Mouse (Mus musculus) right cerebral cortex, postnatal 25 days (tissue): Measurements from ENCODE around the gene Hnrnpm.
"Not testable (repeated sequence)": the region's sequence is repeated elsewhere in the genome, so short reads cannot be mapped to it uniquely, and the experiment has no call there.

Experiments
- DNase-seq: peaks from one replicate; pipeline ENCODE4 v3.0.0; 2022

Hnrnpm gene

GRCm38 (mm10) chr17:33666813-33667212 lies 19.8 kb downstream of the Hnrnpm start:
- DNase-seq, result no peak

- DNase-seq, result no peak
Observed at GRCm38 (mm10) chr17:33649781-33650475, 36.7 kb downstream of the Hnrnpm start.

DNA sequence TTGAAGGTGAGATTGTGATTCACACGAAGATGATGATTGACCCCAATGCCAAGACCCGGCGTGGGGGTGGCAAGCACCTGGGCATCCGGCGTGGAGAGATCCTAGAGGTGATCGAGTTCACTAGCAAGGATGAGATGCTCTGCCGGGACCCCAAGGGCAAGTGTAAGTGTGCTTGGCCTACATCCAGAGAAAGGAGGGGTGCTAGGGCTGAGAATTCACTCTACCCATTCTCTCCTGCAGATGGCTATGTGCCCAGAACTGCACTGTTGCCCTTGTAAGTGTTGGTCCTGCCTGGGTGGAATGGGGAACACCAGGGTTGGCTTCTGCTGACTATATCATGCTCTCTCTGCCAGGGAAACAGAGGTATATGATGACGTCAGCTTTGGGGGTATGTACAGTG lies 41.6 kb downstream of the Hnrnpm start:
- DNase-seq, result no peak

DNA sequence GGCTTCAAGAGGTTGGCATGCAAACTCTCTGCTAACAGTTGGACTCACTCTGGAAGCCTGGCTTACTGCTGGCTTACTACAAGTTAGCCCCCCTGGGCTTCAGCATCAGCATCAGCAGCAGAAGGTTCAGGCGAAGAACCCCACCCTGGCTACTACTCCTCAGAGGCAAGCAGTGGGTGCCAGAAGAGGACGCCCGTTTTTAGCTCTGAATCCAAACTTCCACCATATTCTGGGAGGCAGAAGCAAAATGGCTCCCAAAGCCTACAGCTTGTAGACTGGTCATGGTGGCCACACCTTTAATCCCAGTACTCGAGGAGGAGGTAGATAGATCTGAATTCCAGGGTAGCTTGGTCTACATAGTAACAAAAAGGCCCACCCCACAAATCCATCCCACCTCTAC lies 42.6 kb downstream of the Hnrnpm start:
- no peak for DNase-seq

GRCm38 (mm10) chr17:33639743-33640142 lies 46.9 kb downstream of the Hnrnpm start:
- no peak for DNase-seq

- no peak for DNase-seq
Observed at GRCm38 (mm10) chr17:33637516-33638276, 49.0 kb downstream of the Hnrnpm start, which contains the start of gene Pram1. TSS of gene Pram1 (plus strand) at chr17:33638056.

- DNase-seq, result peak; percentile 30
Observed at GRCm38 (mm10) chr17:33637038-33637437, 49.6 kb downstream of the Hnrnpm start.

- peak; percentile 9 for DNase-seq
Observed at GRCm38 (mm10) chr17:33631796-33632195, 54.9 kb downstream of the Hnrnpm start.

GRCm38 (mm10) chr17:33631236-33631635 lies 55.4 kb downstream of the Hnrnpm start:
- DNase-seq, result no peak

DNA sequence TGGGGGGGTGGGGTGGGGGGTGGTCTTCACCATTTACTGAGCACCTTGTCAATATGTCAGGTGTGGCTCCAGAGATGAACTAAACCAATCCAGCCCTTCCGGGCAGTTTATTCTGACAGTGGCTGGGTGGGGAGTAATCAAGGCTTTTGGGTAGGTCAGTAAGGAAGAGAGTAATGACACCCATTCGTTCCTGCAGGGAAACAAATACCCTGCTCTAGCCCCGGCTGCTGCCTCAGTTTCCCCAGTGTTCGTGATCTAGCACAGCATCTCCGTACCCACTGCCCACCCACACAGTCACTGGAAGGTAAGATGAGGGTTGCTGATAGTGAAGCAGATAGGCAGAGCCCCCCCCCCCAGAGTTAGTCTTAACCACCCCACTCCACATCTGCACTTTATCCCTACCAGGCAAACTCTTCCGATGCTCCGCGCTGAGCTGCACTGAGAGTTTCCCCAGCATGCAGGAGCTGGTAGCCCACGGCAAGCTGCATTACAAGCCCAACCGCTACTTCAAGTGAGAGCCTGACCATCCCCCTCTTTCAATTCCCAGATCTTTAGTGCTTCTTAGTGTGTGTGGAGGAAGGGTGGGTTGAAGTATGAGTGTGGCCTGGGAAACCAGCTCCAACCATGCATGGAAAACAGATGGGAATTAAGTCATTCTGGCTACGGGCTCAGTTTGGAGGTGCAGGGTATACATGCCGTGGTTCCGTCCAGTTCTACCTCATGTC lies 56.3 kb downstream of the Hnrnpm start:
- no peak for DNase-seq

- peak; percentile 15 for DNase-seq
Observed at GRCm38 (mm10) chr17:33629487-33630125, 57.1 kb downstream of the Hnrnpm start.

DNA sequence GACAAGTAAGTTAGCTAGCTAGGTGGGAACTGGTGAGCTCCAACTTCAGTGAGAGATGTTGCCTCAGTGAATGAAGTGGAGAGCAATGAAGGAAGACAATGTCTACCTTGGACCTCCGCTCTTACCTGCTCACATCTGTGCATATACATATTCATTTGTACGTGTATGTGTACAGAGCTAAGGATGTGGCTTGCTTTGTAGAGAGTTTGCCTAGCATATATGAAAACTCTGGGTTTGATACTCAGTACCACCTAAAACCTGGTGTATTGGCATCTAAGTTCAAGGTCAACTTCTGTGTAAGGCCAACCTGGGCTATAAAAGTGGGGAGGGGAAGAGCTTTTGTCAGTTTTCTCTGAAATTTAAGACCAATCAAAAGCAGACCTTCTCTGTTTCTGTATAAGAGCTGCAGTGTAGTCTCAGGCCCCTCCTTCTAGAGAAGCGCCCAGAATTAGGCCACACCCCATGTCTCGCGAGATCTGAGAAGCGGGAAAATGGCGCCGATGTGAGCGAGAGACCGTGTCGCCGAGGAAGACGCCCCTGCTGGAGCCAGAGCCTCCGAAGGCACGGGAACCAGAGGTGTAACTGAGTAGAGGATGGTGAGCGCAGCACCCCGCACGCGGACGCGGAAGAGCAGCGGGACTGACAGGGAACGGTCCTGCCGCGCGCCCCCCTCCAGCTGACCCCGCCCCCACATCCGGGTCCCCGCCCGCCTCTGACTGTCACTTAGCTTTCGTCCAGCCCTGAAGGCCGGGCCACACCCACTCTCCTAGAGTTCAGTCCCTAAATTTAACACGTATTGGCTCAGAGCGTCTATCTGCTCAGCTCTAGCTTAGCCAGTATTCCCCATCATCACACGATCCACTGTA lies 57.8 kb downstream of the Hnrnpm start, which contains the start of gene Zfp414:
TSS of gene Zfp414 (plus strand) at position 470 of the 866 bp plus-strand sequence.
- DNase-seq, result peak; percentile 89

DNA sequence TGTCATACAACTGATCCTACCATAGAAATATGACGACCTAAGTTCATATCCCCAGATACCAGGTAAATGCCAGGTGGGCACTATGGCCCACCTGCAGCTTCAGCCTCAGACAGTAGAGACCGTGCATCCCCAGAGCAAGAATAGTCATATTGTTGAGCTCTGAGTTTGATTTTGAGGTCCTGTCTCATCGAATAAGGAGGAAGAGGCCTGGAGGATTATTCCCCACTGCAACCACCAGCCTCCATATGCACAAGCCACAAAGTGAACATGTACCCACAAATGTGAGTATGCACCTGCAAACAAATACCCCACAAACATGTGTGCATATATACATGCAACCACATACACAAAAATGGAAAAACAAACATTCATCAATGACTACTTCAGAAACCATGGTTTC lies 59.4 kb downstream of the Hnrnpm start:
- no peak for DNase-seq

DNA sequence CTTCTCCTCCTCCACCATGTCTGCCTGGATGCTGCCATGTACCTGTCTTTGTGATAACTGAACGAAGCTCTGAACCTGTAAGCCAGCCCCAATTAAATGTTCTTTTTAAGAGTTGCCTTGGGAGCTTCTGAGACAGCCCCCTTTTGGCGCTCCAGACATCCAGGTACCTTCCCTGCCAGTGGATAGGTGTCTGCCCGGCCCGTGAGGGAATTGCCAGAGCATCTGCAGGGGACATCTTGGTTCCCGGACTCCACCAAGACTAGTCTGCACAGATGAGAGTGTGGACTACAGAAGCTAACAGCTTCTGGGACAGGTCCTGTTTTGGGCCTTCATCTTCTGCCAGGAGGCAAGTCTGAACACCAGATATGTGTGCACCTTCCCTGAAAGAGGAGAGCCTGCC lies 72.9 kb downstream of the Hnrnpm start:
- not testable (repeated sequence) for DNase-seq

DNA sequence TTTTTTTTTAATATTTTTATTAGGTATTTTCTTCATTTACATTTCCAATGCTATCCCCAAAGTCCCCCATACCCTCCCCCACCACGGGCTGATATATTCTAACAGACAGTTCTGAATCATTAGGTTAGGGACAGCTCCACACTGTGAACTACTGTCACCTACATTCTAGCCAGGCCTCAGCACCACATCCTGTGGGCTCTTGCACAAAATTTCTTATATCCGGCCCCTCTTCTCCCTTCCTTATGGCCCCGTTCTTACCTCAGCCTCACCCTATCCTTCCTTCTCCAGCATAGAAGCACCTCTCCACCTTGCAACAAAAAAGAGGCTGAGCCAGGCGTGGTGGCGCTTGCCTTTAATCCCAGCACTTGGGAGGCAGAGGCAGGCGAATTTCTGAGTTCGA lies 76.1 kb downstream of the Hnrnpm start:
- no peak for DNase-seq

DNA sequence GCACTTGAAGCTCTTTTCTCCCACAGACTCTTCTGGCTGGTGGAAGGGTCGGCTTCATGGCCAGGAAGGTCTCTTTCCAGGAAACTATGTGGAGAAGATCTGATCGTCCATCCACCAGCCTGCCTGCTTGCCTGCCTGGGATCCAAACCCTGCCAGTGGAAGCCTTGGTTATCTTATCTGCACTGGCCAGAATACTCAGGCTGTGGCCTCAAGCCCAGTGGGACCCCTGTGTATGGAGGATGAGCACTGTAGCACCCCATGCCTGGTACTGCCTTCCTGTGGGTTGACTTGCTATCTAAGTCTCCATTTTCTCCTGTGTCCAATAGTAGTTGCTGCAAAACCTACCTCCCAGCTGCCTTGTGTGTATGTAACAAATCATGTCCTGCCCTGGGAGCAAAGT lies 79.4 kb downstream of the Hnrnpm start:
- DNase-seq, result no peak

DNA sequence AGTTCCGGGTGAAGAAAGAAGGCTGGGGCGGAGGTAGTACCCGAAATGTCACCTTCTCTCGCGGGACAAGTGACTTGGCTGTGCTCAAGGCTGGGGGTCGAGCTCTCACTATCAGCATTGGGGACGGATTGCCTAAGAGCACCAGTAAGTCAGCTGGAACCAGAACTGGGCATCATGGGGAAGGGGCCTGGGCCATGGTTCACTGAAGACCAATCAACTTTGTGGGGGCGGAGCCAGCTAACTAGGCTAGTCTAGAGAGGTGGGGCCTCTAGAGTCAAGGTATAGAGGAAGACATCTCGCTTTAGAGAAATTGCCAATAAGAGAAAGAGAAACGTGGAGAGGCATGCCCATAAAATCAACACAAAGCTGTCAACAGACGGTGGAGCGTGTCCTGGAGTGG lies 84.7 kb downstream of the Hnrnpm start:
- no peak for DNase-seq

DNA sequence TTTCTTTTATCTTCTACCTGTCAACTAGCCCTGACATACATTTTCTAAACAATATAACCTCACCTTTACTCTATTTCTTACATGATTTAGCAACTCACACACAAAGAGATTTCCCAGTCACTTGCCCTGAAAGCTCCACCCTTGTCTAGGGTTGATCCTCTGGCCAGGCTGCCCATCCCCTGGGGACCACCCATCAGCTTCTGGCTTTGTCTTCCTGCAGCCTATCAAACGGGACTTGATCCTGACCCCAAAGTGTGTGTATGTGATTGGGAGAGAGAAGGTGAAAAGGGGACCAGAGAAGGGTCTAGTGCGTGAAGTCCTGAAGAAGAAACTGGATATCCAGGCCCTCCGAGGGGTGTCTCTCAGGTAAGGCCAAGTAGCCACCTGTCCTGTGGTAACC lies 85.8 kb downstream of the Hnrnpm start:
- DNase-seq, result no peak

- no peak for DNase-seq
Observed at GRCm38 (mm10) chr17:33599836-33600475, 86.7 kb downstream of the Hnrnpm start.

GRCm38 (mm10) chr17:33598506-33598905 lies 88.2 kb downstream of the Hnrnpm start:
- no peak for DNase-seq

GRCm38 (mm10) chr17:33597271-33597670 lies 89.4 kb downstream of the Hnrnpm start:
- DNase-seq, result no peak
